Mouse (Mus musculus) lung, adult 2 months (tissue): ENCODE measurements around the gene Ror2.

Experiments
- CTCF ChIP-seq: fragments of 200-500 bp; IDR thresholded peaks from 2 replicates; pipeline ENCODE4 v1.5.1; 2011; ENCODE audit warnings: mild to moderate bottlenecking, low read length, control low read depth; ENCODE audit not compliant: insufficient read depth
- POLR2A ChIP-seq: fragments of 200-500 bp; IDR thresholded peaks from 2 replicates; pipeline ENCODE4 v1.6.1; 2011; ENCODE audit warnings: low read depth, mild to moderate bottlenecking, control low read depth, low read length, borderline replicate concordance; ENCODE audit errors: extremely low read depth

- TF ChIP-seq POLR2A = no peak
- TF ChIP-seq CTCF = peak; percentile 97
Observed at GRCm38 (mm10) chr13:53096615-53097014, 189.3 kb downstream of the Ror2 start.
